Mouse (Mus musculus): ENCODE data around the gene Akr1c19.

- no peak for TF ChIP-seq CTCF (IDR thresholded peaks at IDR 0.05; ENCODE audit: borderline replicate concordance, control insufficient read depth, extremely low read depth, insufficient read depth, low read length, poor library complexity)
- TF ChIP-seq POLR2A (IDR thresholded peaks at IDR 0.05; ENCODE audit: control insufficient read depth, extremely low read depth, insufficient read depth, low read length, poor library complexity) = no peak
Observed at GRCm38 (mm10) chr13:4270860-4271259, 42.4 kb downstream of the Akr1c19 start.
